Mouse (Mus musculus) ZHBTc4 (cell line): ENCODE results near the gene S100a1.
A peak's percentile ranks its signal among the peaks of the same experiment; 100 is the strongest.

ENCODE experiments used
- DNase-seq: peaks from one replicate; pipeline ENCODE4 v3.0.0-alpha.2; 2011; ENCODE audit warnings: low read depth, low spot score

Gene S100a1

DNA sequence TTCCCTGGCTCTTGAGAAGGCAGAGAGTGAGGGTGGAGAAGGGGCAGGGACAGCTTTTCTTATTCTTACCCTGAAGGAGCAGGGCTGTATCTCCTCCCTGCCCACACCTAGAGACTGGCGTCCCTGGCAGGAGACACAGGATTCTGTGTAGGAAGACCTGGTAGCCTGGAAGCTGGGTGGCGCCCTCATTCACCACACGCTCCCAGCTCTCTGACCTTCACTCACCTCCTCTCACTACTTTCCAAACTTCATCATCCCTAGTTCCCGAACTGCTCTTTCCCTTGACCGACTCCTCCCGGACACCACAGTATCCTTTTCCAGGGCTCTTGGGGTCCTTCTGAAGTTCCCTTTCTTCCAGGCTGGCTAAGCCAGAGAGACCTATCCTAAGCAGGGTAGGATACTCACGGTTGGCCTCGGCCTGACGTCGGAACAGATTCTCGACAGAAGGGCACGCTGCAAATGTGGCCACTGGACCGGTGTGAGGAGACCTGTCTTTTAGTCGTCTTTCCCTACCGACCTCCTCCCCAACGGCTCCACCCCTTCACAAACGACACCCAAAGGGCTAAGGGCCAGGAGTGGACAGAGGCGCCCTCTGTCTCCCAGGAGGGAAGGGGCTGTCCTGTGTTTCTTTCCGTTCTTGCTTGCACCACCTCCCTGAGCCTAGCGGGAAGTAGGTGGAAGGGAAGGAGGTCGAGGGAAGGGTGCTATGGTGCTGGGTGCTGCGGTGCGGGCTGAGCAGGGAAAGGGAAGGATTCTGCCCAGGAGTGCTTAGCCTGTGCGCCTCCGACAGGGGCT, at the start of gene S100a1, which contains the start of gene S100a13:
Gene S100a1 (minus strand): TSS at position 597 of the 795 bp plus-strand sequence.
Gene S100a13 (plus strand): TSS at position 640 of the 795 bp plus-strand sequence.
- DNase-seq: peak; percentile 44

DNA sequence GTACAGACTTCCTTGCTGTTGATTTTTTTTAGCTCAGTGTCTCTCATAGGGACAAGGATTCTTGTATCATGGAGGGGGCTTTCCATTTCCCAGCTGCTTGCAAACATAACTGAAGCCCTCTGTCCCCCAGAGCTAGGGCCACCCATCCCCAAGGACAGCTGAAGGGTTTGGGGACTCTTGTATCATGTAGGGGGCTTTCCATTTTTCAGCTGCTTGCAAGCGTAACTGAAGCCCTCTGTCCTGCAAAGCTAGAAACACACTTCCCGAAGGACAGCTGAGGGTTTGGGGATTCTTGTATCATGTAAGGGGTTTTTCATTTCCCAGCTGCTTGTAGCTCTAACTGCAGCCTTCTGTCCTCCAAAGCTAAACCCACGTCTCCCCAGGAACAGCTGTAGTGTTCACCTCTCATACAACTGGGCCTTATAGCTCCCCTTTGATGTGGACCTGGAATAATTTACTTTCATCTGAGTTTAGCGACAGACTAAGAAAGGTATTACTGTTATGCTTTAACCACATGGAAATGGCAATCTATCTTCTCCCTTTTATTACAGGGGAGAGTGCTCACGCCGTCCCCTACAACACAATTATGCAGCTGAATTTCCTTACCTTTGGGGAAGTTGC, 45.9 kb upstream of the S100a1 start, which contains the start of gene S100a3:
Gene S100a3 (plus strand): TSS at position 571 of the 621 bp plus-strand sequence.
- no peak for DNase-seq

DNA sequence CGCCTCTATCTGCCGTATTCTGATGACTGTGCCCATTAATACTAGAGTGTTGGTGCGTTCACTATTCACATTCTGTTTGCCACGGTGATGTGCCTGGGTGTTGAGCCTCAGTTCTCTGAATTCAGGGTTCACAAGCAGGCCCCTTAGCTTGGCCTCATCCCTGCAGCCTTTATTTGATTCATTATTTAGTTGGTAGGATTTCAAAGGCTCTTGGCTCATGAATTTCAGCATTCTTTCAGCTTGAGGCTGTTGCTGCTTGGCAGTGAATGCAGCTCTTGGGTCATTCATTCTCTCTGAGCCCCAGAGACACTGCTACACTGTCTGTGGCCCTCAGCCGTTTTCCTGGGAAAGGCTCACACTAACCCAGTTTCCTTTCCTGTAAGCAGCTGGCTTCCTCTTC, 41.8 kb upstream of the S100a1 start:
- no peak for DNase-seq

DNA sequence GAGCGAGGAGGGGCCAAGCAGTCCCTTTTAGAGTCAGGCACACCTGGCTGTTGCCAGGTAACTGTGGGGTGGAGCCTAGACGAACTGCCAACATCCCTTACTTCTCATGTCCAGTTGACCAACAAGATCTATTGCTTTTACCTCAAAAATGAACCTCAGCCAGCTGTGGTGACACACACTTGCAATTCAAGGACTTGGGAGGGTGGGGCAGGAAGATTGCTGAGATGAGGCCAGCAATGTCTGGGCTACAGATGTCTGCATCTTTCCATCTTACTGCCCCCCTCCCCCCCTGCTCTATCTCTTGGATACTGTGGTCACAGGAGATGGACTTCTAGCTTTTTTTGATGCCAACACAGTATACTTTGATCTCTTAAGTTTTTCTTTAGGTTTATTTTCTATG, 38.0 kb upstream of the S100a1 start:
- no peak for DNase-seq

DNA sequence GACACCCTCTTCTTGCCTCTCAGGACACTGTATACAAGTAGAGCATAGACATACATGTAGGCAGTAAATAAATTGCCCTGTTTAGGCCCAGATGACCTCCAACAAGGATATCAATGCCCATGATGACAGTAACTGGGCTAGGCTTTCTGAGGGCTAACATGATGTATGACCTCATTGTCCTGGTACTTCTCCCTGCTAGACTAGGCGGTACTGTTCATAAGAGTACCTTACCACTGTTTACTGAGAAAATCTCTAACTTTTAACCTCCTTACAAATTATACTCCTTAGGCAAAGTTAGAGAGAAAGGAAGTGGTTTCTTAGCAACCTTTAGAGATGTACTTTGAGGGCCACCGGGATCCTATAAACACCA, 36.2 kb upstream of the S100a1 start:
- DNase-seq: no peak

DNA sequence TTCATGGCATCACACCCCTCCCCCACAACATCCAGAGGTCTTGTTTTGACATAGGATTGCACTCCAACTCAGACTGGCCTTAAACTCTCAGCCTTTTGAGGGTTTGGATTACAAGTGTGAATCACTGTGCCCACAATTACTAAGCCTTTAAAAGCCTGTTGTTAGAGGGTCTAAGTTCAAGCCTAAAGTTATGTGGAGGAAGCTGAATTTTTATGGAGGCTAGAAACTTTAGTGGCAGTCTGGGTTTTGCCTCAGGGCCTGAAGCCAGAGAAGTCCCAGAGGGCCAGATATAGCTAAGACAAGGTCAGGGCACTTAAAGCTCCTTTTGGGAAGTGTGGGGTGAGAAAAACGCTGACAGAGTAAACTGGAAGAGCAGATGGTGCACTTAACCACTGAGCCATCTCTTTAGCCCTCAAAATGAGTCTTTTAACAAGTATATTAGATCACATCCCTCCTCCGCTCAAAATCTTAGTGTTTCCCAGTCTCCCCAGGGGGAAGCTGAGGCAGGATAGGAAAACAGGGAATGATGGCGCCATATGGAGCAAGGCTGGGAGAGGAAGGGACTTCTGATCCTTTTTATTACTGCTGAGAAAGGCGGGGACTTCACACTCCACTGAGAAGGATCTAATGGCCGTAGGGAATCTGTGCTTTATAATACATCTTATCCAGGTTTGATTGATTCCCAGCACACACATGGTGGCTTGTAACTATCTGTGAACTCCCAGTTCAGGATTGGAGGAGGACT, 35.7 kb upstream of the S100a1 start:
- DNase-seq: no peak

DNA sequence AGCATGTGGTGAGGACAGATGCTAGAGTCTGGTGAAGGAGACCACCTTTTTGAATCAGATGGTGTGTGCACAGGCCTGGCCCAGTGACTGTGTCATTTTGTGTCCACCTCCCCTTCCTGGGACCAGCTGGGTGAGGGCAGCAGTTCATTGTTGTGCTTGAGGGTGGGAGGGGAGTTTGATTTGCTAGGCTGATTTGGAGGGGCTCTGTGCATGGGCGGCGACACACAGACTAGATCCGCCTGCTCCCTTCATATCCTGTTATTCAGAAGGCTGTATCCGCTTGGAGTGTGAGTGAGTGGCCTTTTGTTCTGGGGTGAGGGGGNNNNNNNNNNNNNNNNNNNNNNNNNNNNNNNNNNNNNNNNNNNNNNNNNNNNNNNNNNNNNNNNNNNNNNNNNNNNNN, 26.7 kb upstream of the S100a1 start:
- no peak for DNase-seq

DNA sequence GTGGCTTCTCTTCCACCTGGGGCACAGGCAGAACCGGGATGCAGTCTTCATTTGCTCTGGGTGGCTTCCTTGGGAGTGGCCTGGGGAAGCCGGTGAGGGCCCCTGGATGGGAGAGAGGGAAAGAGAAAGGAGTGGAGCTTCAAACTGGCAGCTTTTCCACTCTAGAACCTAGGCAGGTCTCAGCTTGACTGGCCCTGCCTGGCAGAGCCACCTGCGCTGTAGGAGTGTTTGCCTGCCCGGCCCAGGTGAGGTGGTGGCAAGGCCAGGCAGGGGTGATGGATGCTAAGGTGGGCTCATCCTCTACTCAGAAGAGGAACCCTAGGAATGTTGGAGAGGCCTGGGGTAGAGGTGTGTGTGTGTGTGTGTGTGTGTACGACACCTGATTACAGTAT, 23.7 kb upstream of the S100a1 start:
- DNase-seq: no peak

DNA sequence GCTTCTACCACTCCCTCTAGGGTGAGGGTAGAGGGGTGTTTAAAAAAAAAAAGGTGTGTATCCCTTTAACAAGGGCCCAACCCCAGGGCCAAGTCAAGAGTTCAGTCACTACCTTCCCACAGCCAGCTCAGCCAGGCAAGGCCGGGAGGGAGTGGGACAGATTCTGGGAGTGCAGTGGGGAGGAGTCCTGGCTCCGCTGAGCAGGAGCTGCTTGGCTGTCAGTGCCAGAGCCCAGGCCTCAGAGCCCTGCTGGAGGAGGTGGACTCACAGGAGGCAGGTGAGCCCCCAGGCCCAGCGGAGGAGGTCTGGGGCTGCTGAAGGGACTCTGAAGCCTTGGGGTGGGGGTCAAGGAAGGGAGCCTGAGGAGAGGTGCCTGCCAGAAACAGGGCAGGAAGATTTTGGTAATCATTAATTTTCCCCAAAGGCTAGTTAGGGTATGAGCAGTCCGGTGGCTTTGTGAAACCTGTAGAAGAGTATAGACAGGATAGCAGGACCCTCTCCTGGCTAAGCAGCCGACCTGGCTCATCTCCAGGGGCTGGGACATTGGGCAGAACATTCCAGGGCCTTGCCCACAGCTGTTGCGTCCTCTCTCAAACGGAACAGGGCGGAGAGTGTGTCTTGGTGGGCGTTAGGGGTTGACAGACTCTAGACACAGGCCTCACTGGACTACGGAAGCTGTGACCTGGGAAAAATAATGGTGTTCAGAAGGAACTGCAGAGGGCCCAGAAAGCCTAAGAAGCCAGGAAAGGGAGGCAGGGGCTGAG, 23.1 kb upstream of the S100a1 start, which contains the start of gene S100a16:
Gene S100a16 (plus strand): TSS at position 114 of the 764 bp plus-strand sequence.
- DNase-seq: peak; percentile 58

DNA sequence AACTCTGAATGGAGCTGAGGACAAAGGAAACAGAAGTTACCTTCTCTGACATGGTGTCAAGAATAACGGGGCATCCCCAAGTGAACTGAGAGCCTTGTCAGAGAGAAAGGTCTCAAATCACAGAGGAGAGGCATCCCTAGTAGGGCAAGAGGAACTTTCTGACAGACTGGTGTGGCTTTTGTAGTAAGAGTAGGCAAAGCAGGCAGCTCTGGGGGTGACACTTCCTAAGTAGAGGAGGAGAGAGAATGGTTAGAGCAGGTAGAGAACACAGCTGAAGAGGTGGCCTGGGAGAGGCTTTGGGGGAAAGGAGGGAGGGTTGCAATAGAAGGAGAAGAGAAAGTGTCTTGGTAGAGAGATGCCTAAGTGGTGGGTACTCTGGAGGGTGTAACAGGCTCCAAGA, 21.3 kb upstream of the S100a1 start:
- DNase-seq: no peak

DNA sequence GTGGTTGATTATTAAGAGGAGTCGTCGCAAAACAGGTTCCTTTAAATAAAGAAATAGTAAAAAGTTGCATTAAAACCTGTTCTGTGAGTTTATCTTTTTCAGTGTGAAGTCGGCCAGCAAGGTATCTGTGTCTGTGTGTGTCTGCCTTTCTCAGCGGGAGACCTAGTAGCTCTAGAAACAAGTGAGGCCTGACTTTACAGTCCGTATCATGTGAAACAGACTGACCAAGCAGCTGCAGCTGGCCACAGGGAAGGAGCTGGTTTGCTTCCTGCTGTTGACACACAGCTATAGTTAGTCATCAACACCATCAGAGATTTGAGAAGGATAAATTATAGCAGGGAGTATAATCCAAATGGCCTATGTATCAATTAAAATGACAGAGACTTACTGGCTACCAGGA, 17.5 kb upstream of the S100a1 start:
- DNase-seq: no peak

DNA sequence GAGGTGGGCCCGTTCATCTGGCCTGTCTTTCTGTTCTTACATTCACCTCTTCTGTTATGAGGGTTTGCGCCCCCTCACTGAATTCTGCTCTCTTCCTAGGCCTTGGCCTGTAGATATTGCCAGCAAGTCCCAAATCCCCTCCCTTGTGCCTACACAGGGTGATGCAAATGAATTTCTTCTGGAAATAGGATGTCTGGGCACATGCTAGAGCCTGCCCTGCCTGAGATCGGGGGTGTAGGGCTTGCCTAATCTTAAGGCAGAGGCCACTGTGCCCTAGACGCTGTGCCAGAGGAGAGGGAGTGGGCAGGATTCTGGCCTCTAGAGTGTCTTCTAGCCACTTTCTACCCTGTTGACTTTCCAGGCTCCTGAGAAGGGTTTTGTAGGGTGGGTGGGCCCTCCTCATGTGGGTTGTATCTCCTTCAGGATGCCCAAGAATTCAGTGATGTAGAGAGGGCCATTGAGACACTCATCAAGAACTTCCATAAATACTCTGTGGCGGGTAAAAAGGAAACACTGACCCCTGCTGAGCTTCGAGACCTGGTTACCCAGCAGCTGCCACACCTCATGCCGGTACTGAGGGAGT, 13.2 kb upstream of the S100a1 start:
- DNase-seq: no peak

DNA sequence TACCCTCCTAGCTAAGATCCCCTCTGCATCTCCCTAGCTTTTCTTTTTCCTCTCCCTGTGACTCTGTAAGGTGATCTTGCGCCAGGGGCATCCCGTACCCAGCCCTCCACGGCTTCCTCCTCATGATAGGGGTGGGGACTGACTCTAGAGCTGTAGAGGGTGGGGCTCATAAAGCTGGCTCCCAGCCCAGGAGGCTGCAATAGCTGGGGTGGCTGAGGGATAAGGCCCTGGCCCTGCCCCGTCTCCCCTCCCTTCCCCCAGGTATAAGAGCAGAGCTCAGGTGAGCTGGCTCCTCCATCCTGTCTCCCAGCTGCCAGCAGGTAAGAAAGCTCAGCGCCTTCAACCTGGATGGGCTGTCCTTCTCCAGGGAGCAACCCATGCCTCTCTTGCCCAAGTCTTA, 12.4 kb upstream of the S100a1 start, which contains the start of gene S100a14:
Gene S100a14 (plus strand): TSS at position 277 of the 400 bp plus-strand sequence.
- no peak for DNase-seq

DNA sequence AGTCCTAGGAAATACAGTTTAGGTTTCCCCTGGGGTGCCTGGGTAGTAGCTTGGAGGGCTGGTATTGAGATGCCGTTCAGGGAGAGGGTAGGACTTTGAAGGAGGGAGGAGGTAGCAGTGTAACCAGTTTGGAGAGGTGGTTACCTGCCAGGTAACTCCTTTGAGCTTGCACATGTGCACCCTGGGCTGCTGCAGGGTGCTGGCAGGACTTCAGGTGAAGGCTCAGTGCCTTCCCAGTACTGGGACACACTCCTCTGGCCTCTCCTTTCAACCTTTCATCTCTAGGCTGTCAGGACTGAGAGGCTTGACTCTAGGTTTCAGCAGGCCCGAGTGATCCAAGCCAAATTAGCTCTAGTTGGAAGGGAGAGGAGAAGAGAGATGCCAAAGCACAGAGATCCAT, 11.9 kb upstream of the S100a1 start:
- DNase-seq: no peak

DNA sequence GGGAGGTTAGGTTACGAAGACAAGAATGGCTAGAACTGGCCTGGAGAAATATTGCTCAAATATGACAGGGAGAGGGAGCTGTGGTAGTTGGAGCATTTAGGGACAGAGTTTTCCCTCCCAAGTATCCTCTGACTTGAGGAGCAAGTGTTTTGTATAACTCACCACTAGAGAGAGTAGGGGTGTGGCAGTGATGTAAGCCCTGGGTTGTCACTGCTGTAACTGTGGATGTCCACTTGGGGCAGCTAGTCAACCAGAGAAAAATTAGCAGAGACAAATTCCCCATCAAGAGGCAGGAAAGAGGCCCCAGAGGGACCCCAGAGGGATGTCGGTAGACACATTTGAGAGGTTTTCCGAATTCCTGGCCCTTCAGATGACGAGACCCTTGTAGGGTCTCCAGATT, 11.2 kb upstream of the S100a1 start:
- DNase-seq: peak; percentile 89

DNA sequence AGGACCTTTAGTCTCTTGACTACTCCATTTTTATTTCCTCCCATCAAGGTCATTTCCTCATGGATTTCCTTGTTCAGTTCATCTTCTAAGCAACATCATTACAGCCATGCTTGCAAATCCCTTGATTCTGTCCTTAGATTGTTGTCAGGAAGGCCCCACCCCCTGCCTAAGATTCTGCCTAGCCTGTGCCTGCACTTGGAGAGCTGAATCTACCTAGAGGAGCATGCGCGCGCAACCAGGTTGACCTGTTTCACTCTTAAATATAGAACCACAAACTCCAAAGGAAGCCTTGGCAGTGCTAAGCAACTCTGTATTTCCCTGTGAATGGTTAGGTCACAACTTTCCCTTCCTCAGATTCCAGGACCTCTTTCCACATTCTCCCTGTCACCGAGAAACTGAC, 3.5 kb upstream of the S100a1 start:
- DNase-seq: peak; percentile 50

DNA sequence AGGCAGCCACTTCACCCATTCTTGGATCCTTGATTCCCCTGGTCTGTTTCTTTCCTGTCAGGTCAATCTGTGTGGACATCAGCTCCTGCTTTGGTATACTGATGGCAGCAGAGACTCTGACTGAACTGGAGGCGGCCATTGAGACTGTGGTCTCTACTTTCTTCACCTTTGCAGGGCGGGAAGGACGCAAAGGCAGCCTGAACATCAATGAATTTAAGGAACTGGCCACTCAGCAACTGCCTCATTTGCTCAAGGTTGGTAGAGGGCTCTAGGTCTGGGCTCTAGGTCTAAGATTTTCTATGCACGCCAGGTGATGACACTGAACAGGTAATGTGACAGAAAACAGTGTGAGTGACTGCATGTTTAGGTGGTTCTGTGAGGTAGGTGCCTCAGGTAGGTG, 1.6 kb upstream of the S100a1 start:
- no peak for DNase-seq

DNA sequence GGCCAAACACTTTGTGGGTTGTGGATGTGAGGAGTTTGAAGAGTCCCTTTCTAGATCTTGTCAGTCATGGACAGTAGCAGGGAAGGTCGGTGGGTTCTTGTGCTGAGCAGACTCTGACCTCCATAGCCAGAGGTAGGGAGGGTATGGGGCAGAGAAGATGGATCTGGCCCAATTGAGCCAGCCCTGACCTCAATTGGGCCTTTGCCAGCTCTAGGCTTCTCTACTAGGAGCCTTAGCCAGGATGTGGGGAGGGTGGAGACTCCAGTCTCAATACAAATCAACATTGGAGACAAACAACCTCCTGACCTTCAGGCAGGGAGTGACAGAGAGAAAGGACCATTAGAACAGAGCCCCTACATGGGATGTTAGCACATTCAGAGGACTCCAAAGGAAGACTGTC, 1.1 kb upstream of the S100a1 start:
- no peak for DNase-seq

DNA sequence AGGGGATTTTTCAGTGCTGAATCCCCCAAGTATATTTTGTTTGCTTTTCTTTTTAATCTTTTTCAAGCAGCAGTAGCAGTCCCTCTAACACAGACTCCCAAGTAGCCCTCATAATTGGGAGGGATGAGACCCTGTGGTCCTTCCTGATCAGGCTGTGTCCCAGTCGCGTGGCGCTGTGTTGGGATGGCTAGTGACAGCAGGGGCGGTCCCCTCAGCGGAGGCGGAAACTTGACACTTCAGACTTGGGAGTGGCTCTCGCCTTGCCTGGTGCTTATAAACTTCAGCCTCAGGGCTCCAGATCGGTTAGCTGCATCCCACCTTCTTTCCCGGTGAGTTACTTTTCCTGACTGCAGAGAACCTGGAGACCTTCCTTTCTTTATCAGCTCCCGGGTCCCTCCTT, 499 bp upstream of the S100a1 start:
- peak; percentile 73 for DNase-seq

DNA sequence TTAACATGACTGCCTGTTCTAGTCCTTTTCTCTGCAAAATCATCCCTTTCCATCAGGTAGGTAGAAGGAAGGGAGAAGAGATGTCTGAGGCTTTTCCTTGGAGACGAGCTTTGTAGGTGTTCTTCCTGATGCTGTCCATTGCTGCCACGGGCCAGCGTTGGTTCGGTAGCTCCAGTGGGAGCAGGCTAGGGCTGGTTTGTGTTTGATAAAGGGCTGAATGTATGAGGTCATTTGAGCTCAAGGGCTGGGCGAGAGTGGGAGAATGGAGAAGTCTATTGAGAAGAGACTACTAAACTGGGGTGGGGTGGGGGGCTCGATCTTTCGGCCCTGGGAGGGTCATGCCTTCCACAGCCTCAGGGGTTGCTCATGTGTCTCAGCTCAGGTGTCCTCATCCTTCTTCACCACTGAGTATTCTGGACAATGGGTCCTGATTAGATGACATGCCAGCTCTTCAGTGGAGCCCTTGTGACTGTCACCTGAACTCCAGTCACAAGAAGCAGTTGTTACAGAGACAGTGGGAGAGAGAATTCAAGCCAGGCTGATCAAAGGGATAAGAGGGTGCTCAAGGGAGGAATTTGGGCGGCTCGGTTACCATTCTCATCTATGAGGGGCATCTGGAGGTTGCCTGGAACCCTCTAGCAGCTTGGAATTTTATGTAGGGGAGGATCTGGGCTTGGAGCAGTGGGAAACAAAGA, 1.1 kb downstream of the S100a1 start:
- DNase-seq: peak; percentile 82

DNA sequence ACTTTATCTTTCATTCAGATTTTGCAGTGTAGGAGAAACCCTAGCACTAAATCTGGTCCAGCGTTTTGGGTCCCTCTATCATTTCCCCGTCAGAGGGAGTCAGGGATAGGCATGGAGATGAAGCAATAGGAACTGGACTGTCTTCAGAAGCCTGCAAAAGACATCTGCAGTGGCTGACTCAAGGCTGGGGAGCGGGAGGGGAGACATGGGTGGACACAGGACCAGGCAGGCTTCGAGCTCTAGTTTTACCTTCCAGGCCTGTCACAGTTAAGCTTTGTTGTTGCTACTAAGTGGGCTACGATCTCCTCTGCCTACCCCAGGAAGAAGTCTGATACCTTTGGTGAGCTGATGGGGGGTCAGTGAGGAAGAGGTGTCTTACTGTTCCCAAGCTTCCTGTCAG, 1.9 kb downstream of the S100a1 start:
- DNase-seq: no peak
